Mouse (Mus musculus) forebrain, embryonic 12.5 days (tissue): Measurements from ENCODE around the gene Sned1. TPM values are rescaled to one million over a fixed set of nuclear protein-coding genes. Genes with fewer than 3 reads are reported as not detected.

Experiments used
- ATAC-seq: fragments of 200-750 bp; cut with Nextera tagmentation; 2 replicates; pipeline ENCODE4 v1.8.0; 2017; ENCODE audit warnings: moderate TSS enrichment; ENCODE audit not compliant: low FRiP score
- H3K27ac ChIP-seq: fragments of 300-500 bp; sonication (generic); 2 replicates; pipeline ENCODE4 v1.5.1; 2016; ENCODE audit warnings: mild to moderate bottlenecking
- H3K27me3 ChIP-seq: fragments of 300-500 bp; sonication (generic); 2 replicates; pipeline ENCODE4 v1.6.1; 2016; ENCODE audit warnings: mild to moderate bottlenecking
- H3K36me3 ChIP-seq: fragments of 300-500 bp; sonication (generic); replicated peaks from 2 replicates; pipeline ENCODE4 v1.6.1; 2016; ENCODE audit warnings: mild to moderate bottlenecking
- H3K4me1 ChIP-seq: fragments of 300-500 bp; sonication (generic); 2 replicates; pipeline ENCODE4 v1.6.1; 2016
- H3K4me2 ChIP-seq: fragments of 300-500 bp; sonication (generic); 2 replicates; pipeline ENCODE4 v1.6.1; 2016; ENCODE audit warnings: mild to moderate bottlenecking, moderate library complexity
- H3K4me3 ChIP-seq: fragments of 300-500 bp; sonication (generic); replicated peaks from 2 replicates; pipeline ENCODE4 v1.5.1; 2016; ENCODE audit warnings: mild to moderate bottlenecking
- H3K9ac ChIP-seq: fragments of 300-500 bp; sonication (generic); 2 replicates; pipeline ENCODE4 v1.6.1; 2016; ENCODE audit warnings: mild to moderate bottlenecking
- H3K9me3 ChIP-seq: fragments of 300-500 bp; sonication (generic); 2 replicates; pipeline ENCODE4 v1.6.1; 2016
- WGBS: fragments of 180-500 bp; shearing (Covaris S2); methylation state at CpG from one replicate; pipeline ENCODE4 v1.1.7; 2016; 5-methylcytosine and 5-hydroxymethylcytosine counted together
- microRNA-seq: library from miRNA; unstranded; fragments of <30 nt; microRNA quantifications from one replicate; pipeline ENCODE4, GENCODE M21; 2017
- polyA plus RNA-seq: library from polyadenylated mRNA; unstranded; fragments of >200 nt; fragmentation: Nextera tagmentation; extraction: Ambion mirVana; gene quantifications from 2 replicates; pipeline ENCODE4 v1.2.1, GENCODE M21; 2016

Gene Sned1
- polyA plus RNA-seq, 1 experiment from 2014 or later = 5.3 TPM

GRCm38 (mm10) chr1:93343504-93344047, 107.9 kb downstream of the Sned1 start:
- WGBS = under 1% methylated on average over 39 of the region's 39 CpGs
- H3K9ac ChIP-seq = peak overlapping the region; percentile 80
- H3K4me1 ChIP-seq = peaks cover 28% of the 10 kb centered on the region
- peak overlapping the region; percentile 73 for H3K4me3 ChIP-seq
- peak; percentile 97 for ATAC-seq
- peak overlapping the region; percentile 81 for H3K4me2 ChIP-seq
- no peaks in the 10 kb centered on the region for H3K9me3 ChIP-seq
- H3K36me3 ChIP-seq = peaks cover 23% of the 10 kb centered on the region
- H3K27ac ChIP-seq = peak overlapping the region; percentile 63; the same call in 1 of the 2 replicates
- H3K27me3 ChIP-seq = no peaks in the 10 kb centered on the region

GRCm38 (mm10) chr1:93347176-93347575, 111.5 kb downstream of the Sned1 start:
- no peaks in the 10 kb centered on the region for H3K9me3 ChIP-seq
- WGBS = 97% methylated on average over 5 of the region's 5 CpGs
- H3K4me1 ChIP-seq = peaks cover 12% of the 10 kb centered on the region
- H3K27me3 ChIP-seq = no peaks in the 10 kb centered on the region
- ATAC-seq = no peak
- H3K4me2 ChIP-seq = no peak overlapping the region
- no peak overlapping the region for H3K4me3 ChIP-seq
- no peak overlapping the region for H3K27ac ChIP-seq
- H3K36me3 ChIP-seq = peaks cover 46% of the 10 kb centered on the region
- no peak overlapping the region for H3K9ac ChIP-seq

DNA sequence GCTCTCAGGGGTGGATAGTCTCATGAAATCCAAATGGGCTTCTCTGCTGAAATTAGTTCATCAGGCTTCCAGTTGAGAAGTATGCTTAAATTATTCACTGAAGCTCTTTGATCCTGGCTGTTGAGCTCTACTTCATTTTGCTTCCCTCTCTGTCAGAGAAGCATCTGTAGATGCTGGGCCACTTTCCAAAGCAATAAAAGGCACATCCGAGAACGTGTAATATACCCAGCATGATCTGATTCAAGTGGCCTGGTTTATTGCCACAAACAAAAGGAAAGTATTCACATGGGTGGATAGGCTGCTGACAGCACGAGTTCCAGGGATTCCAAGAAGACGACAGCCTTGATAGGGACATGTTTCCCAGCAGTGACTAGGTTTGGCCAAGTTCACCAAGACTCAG, 114.1 kb downstream of the Sned1 start:
- Histone ChIP-seq H3K27ac (no peak overlapping the region), H3K4me1 (peaks cover 4% of the 10 kb centered on the region), H3K9ac (no peak overlapping the region), H3K9me3 (no peaks in the 10 kb centered on the region), H3K4me2 (no peak overlapping the region), H3K36me3 (peaks cover 68% of the 10 kb centered on the region), H3K27me3 (no peaks in the 10 kb centered on the region), H3K4me3 (no peak overlapping the region)
- ATAC-seq = no peak
- 84% methylated on average over 4 of the region's 4 CpGs for WGBS

Small RNA genes within 50 kb of the gene (microRNA-seq; reads per million reads assigned to microRNA genes)
- gene Mir6901 = not detected
- gene Mir6902 = not detected

Other genes starting within 250 kb of the Sned1 start
- not detected in 2 replicates for gene Aqp12, start 229.5 kb upstream of the Sned1 start, polyA plus RNA-seq
- 129 and 140 TPM in 2 replicates for gene Kif1a, start 133.9 kb upstream of the Sned1 start, polyA plus RNA-seq
- gene Agxt, start 100.6 kb upstream of the Sned1 start, polyA plus RNA-seq = not detected in 2 replicates
- gene 2310007B03Rik, start 74.9 kb upstream of the Sned1 start, polyA plus RNA-seq = 0.13 and 0.27 TPM in 2 replicates
- 0.10 and 0.14 TPM in 2 replicates for gene Crocc2, start 67.1 kb upstream of the Sned1 start, polyA plus RNA-seq
- gene Mterf4, start 70.1 kb downstream of the Sned1 start, polyA plus RNA-seq = 31.7 and 33.5 TPM in 2 replicates
- 88.6 and 93.5 TPM in 2 replicates for gene Ppp1r7, start 107.0 kb downstream of the Sned1 start, polyA plus RNA-seq
- gene Pask, start 107.6 kb downstream of the Sned1 start, polyA plus RNA-seq = 24.9 and 25.4 TPM in 2 replicates
- 0.05 TPM in 1 of 2 replicates, not detected in the other for gene Ano7, start 138.1 kb downstream of the Sned1 start, polyA plus RNA-seq
- 97.6 and 106 TPM in 2 replicates for gene Hdlbp, start 243.0 kb downstream of the Sned1 start, polyA plus RNA-seq